Mouse (Mus musculus) kidney, postnatal 36 days (tissue): Measurements from ENCODE around the gene Ankrd13b.
A peak's percentile ranks its signal among the peaks of the same experiment; 100 is the strongest.

Experiments used
- DNase-seq, 2 experiments: peaks; one replicate each; pipeline ENCODE4 v3.0.0; 2021 to 2022; ENCODE audit warnings: mixed read lengths in 2 of 2

Ankrd13b gene

DNA sequence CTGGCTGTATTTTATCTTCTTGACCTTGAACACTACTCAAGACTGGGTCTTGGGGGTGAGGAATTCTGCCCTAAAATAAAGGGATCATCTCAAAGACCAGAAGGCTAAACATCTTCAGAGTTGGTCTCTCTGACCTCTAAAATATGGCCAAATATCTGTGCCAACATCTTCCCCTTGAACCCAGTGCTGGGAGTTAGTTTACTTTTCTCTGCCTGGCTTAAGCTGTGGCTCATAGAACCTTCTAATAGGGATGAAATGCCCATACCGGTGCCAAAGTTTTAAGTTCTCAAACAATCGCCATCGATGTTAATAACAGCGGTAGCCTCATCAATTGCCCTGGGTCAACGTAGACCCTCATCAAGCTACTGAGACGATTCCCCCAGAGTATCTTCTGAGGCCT is 27.6 kb downstream of the Ankrd13b start:
- DNase-seq: no peak

DNA sequence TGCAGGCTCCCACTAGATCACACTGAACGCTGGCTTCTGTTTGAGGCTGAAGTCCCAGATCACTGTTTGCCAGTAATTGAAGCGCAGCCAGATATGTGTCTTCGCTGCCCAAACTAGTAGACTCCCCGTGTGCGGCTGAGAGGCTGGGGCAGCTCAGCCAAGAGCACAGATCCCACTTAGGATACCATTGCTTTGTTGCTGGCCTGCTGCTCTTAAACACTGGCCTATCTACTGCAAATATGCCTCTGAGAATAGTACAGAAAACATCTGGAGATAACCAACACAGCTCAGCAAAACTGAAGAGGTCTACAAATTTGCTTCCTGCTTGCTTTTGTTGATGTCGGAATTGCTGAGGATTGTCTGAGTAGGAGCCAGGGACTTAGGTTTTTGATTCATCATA is 32.6 kb downstream of the Ankrd13b start:
- DNase-seq: peak in 1 of 2 experiments; percentile 34

DNA sequence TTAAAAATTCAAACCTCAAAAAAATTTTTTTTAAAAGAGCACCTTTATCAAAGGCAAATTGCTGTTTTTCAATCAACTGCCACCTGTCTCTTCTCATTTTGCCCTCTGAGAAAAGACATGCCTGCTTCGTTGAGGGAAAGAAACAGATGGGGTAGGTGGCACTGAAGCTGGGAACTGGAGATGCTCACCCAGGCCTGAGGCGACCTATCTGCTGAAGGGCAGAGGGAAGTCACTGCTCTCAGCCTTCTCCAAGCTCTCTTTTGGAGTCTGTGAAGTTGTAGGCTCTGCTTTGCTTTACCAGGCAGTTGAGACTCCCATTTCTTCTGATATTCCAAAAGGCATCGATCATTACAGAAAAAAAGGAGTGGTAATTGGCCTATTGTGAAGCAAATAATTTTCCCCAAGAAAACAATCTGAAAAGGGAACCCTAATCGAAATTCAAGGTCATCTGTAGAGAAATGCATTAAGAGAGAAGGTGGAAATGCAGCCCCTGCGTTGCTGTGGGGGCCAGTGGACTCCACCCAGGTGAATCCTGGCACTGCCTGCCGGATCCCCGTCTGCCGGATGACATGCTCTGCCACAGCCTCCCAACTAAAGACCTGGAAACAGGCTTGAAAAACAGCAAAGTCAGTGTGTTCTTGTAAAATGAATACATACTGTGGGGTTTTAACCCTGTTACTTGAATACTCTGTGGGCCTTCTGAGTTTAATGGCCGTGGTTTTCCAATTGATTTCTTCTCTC is 33.5 kb downstream of the Ankrd13b start:
- DNase-seq: no peak

DNA sequence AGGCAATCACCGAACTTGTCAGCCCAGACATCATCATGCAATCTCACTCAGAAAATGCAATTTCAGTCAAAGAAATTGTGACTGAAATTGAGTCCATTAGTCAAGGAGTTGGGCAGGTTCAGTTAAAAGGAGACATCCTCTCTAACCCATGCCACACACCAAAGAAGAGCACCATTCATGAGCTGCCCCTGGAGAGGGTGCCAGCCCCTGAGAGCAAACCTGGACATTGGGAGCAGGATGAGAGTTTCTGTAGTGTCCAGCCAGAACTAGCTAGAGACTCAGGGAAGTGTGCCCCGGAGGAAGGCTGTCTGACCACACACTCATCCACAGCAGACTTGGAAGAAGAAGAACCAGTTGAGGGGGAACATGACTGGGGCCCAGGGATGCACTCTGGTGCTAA is 36.1 kb downstream of the Ankrd13b start:
- no peak for DNase-seq

DNA sequence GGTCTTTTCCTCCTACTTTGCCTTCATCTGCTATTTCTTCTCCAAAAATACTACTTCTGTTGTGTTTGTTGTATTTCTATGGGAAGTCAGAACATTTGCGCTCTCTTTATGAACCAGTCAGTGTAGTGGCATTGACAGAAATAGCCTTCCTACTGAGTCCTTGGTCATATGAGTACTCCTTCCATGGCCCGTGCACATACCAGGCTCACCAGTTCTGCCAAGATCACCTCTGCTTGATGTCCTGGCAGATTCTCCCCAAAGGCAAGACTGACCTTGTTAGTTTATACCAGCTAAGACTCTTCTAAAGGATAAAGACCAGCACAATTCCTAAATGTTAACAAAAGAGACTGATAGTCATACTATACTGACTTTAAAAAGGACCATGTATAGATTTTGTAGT is 37.8 kb downstream of the Ankrd13b start:
- DNase-seq: no peak

DNA sequence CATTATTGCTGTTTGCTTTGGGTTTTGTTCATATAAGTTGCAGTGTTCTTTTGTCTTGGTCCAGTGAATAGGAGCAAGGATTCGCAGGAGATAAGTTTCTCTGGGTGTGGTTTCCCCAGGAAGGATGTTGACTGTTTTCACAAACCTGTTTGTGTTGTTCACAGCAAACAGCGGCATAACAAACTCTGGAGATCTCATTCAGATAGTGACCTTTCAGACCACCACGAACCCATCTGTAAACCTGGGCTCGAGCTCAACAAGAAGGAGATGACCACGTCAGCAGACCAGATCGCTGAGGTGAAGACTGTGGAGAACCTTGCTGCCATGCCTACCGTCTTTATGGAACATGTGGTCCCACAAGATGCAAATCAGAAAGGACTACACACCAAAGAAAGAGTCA is 40.3 kb downstream of the Ankrd13b start:
- no peak for DNase-seq

DNA sequence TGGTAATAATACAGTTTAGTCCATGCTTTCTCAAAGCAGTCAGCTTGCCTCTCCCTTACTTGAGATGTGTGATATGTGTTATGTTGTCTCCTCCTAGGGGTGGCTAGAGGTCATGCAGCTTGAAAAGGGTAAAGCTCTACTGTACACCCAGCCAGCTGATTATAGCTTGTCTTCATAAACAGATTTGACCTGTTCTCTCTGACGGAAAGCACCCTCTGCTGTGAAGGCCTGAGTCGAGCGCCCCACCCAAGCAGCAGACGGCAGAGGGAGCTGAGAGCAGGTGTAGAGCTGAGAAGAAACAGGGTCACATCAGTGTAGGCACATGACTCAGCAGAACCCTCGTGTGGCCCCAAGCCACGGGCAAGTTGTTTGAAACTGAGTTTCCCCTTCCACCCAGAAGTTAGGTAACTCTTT is 42.8 kb downstream of the Ankrd13b start:
- DNase-seq: peak; percentile 65 to 69

DNA sequence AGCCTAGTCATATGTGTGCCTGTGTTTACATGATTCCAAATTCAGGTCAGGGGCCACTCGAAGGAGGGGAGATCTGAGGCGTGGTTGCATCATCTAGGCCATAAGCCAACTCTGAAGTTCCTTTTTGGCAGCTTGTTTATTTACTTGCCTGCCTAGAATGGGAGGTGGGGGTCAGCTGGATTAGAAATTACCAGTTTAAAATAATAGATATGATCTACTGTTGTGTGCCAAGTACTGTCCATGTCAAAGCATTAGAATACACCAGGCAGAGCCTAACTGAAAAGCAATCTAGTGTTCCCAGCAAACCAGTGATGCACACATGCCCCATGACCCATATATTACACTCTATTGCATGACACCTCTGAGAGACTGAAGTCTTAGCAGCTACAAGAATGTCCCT is 44.5 kb downstream of the Ankrd13b start:
- DNase-seq: peak; percentile 52 to 79

DNA sequence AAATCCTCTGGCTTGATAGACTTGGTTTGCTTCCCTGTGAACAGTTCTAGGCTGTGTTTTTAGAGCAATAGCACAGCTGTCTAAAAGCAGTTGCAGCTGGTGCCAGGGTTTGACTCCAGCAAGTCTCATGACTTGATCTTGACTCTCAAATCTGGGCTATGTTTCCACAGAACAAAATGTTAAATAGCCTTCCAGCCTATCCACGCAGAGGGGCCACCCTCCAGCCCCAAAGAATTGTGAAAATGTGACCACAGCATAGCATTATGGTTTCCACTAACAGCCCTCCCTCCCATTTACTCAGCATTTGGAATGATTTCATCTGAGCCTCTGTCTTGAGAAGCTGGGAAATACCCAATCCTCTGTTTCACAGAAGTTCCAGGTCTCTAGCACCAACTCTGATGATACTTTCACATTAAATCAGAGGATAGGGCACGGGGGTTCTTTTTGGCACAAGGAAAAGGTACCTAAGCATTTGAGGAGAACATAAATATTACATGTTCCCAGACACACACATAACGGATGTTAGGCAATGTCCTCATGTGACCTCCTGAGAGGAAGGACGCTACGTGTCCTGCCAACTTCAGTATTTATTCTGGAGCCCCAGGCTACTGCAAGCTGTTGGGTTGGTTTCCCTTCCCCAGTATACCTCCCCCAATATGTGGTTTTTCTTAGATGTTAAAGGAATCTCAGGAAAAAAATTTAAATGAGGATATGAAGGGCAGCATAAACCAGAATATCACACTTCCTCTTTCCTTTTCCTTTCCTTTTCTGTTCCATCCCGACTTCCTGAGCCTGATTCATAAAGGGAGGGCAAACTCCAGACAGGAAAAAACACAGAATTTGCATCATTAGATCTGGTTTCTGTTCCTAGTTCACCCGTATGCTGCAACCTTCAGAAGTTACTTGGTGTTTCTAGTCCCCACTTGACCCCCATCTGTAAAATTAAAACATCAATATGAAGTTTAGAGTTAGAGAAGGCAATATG is 47.0 kb downstream of the Ankrd13b start:
- peak; percentile 53 to 74 for DNase-seq

DNA sequence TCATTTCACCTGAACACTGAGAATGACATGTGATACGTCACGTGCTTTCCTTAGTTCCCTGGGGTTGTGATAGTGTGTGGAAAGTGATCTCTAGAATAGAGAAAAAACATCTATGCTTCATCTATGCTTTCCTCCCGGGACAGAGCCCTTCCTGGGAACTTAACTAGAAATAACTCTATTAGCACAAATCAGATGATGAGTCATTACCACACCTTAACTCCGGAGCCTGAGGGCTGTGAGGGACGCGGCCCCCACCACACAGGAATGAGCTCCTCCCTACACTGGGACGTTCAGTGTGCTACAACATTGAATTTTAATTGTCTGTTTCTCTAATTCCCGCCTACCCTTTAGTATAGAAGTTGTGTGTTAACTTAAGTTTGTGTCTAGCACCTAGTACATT is 48.5 kb downstream of the Ankrd13b start:
- no peak for DNase-seq

DNA sequence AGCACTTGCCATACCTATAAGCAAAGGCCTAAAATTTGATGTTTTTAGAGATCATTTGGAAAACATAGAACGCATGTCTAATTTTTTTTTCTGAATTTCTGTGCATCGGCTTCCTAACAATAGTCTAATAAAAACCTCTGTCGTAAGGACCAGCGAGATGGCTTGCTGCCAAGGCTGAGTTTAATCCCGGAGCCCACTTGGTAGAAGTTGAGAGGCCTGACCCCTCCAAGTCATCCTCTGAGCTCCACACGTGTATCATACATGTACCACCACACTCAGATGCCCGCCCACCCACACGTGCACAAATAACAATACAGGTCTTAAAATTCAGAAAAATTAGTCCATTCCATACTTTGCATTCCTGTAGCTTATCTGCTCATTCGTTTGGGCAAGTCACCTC is 49.4 kb downstream of the Ankrd13b start:
- DNase-seq: no peak

DNA sequence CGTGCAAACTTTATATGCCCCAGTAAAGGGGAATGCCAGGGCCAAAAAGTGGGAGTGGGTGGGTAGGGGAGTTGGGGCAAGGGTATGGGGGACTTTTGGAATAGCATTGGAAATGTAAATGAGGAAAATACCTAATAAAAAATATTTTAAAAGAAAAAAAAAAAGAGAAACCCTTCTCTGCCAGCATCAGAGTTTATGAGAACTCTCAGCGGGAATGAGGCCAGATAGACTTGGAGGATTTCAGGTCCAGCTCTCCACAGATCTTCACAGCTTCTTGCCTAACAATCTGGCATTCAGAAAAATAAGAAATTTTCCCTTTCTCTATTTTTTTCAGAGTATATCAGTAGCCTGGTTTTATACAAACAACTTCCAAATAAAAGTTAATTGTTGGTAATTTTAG is 52.5 kb downstream of the Ankrd13b start:
- DNase-seq: no peak

DNA sequence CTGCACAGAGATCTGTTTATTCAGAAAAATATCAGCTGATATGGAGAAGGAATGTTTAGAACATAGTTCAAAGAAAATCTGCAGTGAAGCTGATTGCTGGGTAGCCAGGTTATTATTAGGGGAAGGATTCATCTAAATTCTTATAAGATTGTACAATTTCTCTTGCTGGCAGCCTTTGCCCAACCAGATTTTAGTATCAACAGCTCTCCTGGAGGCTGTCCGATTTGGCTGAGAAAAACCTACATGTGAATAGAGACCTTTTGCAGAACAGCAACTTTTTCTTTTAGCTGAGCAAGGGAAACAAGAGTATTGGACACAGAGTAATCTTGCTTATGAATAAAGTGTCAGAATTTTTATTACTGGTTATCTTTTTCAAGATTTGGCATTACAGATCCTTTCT is 61.0 kb downstream of the Ankrd13b start:
- no peak for DNase-seq

DNA sequence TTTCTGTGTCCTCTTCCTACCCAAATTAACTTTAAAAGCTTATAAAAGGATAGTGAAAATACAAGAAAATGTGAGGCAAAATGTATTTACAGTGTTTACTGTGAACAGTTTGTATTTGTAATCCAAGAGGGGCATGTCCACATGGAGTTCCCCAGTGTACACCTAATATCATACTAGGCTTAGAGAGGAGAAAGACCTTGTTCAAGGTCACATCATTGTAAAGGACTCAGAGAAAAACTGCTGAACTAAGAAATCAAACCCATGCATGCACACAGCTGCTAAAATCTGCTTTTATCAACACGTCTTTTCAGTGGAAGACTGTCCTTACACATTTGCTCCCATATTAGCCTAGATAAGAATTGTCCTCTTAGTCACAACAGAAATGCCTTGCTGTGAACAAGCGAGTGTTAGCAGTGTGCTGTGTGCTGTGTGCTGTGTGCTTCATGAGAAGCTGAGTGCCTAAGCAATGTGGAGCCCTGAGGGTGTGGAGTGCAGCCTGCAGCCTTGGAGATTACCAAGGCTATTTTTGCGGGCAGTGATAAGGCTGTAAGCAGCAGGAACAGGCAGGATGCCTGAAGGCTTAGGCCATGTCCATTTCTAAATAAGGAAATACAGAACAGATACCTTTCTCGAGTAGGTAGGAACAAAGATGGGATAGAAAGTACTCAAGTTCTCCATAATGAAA is 66.2 kb downstream of the Ankrd13b start:
- no peak for DNase-seq
